In genomic region chr16:85898391-85898790, GRCm38 (mm10) we compare ENCODE assay signal across 9 mouse cellular contexts. TPM values are rescaled to one million over a fixed set of nuclear protein-coding genes. Genes with fewer than 3 reads are reported as not detected.
DNase-seq lines count a peak whose midpoint lies in the region; ATAC-seq and TF ChIP-seq lines count a peak whose summit lies in the region.
"Had no signal": no experiment of that assay in that cellular context is flagged by ENCODE, and none has a peak within 500 bp of the region (broad histone marks: within the 10 kb centered on the region; RNA-seq: fewer than 3 reads in every experiment).

No protein-coding gene starts in this region.

- ATAC-seq in heart, embryonic 16.5 days (replicated peaks; ENCODE audit: extremely low read depth, insufficient read depth, low FRiP score): no peak
- 0 out of 2 replicates have a peak, but pooled peaks have one; percentile 41 for ATAC-seq in limb, embryonic 14.5 days (ENCODE audit: low FRiP score, low read depth)

- no peaks in the 10 kb centered on the region for H3K36me3 ChIP-seq in heart, embryonic 16.5 days (ENCODE audit: control insufficient read depth, insufficient read depth)
- peaks cover 3% of the 10 kb centered on the region; the same call in 1 of the 2 replicates for H3K36me3 ChIP-seq in limb, embryonic 14.5 days (ENCODE audit: control insufficient read depth, insufficient read depth, low read length)
- H3K36me3 ChIP-seq in forebrain, embryonic 10.5 days (replicated peaks): no peaks in the 10 kb centered on the region

- H3K9me3 ChIP-seq in heart, embryonic 16.5 days (replicated peaks; ENCODE audit: control insufficient read depth, low read length): no peaks in the 10 kb centered on the region
- H3K9me3 ChIP-seq in limb, embryonic 14.5 days (ENCODE audit: control insufficient read depth, low read length): no peaks in the 10 kb centered on the region
- H3K9me3 ChIP-seq in forebrain, embryonic 10.5 days: no peaks in the 10 kb centered on the region

- no peak for TF ChIP-seq POLR2A in limb, embryonic 14.5 days (IDR thresholded peaks at IDR 0.05; ENCODE audit: borderline replicate concordance, extremely low read depth, insufficient read depth, insufficient read length)

- no peaks in the 10 kb centered on the region for H3K27me3 ChIP-seq in heart, embryonic 16.5 days (ENCODE audit: control insufficient read depth, insufficient read depth, low read length)
- no peaks in the 10 kb centered on the region for H3K27me3 ChIP-seq in limb, embryonic 14.5 days (ENCODE audit: control insufficient read depth, insufficient read depth, low read length)
- peaks cover 53% of the 10 kb centered on the region for H3K27me3 ChIP-seq in forebrain, embryonic 10.5 days (ENCODE audit: poor library complexity, severe bottlenecking)

- 62% methylated on average over 4 of the region's 4 CpGs for WGBS in heart, embryonic 16.5 days
- WGBS in limb, embryonic 14.5 days: 37% methylated on average over 4 of the region's 4 CpGs
- WGBS in forebrain, embryonic 10.5 days: 83% methylated on average over 4 of the region's 4 CpGs

- peaks cover 9% of the 10 kb centered on the region for H3K4me1 ChIP-seq in heart, embryonic 16.5 days (ENCODE audit: control insufficient read depth, insufficient read depth, low read length)
- peaks cover 33% of the 10 kb centered on the region for H3K4me1 ChIP-seq in limb, embryonic 14.5 days (ENCODE audit: control insufficient read depth, insufficient read depth, low read length)
- H3K4me1 ChIP-seq in forebrain, embryonic 10.5 days: peaks cover 28% of the 10 kb centered on the region

- peak; percentile 49 for DNase-seq in urinary bladder, postnatal 14 days (ENCODE audit: low spot score)
- DNase-seq in urinary bladder, postnatal 25 days (ENCODE audit: low spot score): no peak
- DNase-seq in limb, embryonic 14.5 days (ENCODE audit: low spot score): no peak
- no peak for DNase-seq in cerebellum, postnatal 25 days
- DNase-seq in liver: no peak
- no peak for DNase-seq in ovary, postnatal 36 days (ENCODE audit: low spot score)
- DNase-seq in forebrain, embryonic 10.5 days (ENCODE audit: extremely low spot score, low spot score): no peak

- peak overlapping the region; percentile 16; the same call in 1 of the 2 replicates for H3K27ac ChIP-seq in heart, embryonic 16.5 days (ENCODE audit: low read length)
- H3K27ac ChIP-seq in limb, embryonic 14.5 days (replicated peaks; ENCODE audit: low read depth, low read length): no peak overlapping the region
- no peak overlapping the region for H3K27ac ChIP-seq in forebrain, embryonic 10.5 days
- H3K27ac ChIP-seq: left cerebral cortex, adult 2 months had no signal

- H3K9ac ChIP-seq in heart, embryonic 16.5 days (ENCODE audit: low read length): no peak overlapping the region
- no peak overlapping the region for H3K9ac ChIP-seq in limb, embryonic 14.5 days (ENCODE audit: low read depth, low read length, severe bottlenecking)

- peak overlapping the region; percentile 69 for H3K4me3 ChIP-seq in heart, embryonic 16.5 days (ENCODE audit: low read length)
- peak overlapping the region; percentile 68 for H3K4me3 ChIP-seq in limb, embryonic 14.5 days (replicated peaks; ENCODE audit: low read length)
- no peak overlapping the region for H3K4me3 ChIP-seq in forebrain, embryonic 10.5 days
- H3K4me3 ChIP-seq: left cerebral cortex, adult 2 months had no signal

- peak overlapping the region; percentile 96 for H3K4me2 ChIP-seq in heart, embryonic 16.5 days (ENCODE audit: low read depth, low read length)
- peak overlapping the region; percentile 90 for H3K4me2 ChIP-seq in limb, embryonic 14.5 days (replicated peaks; ENCODE audit: low read depth, low read length, severe bottlenecking)

RNA-seq across cellular contexts. Expression of gene Adamts5, which starts 3.2 kb away (rescaled TPM):
- polyA plus RNA-seq in heart, embryonic 16.5 days (2015; fragmentation: Nextera tagmentation; extraction: Ambion mirVana): 3.1 and 3.5 TPM in 2 replicates
- 5.3 and 5.4 TPM in 2 replicates for polyA plus RNA-seq in limb, embryonic 14.5 days (2012; rRNA removed)
- 10.7 and 10.9 TPM in 2 replicates for polyA plus RNA-seq in limb, embryonic 14.5 days (2014; fragmentation: Nextera tagmentation; extraction: Ambion mirVana)
- 0.32 and 0.37 TPM in 2 replicates for polyA plus RNA-seq in forebrain, embryonic 10.5 days (2016; fragmentation: Nextera tagmentation; extraction: Ambion mirVana)
